Mouse (Mus musculus) urinary bladder, postnatal 10 days (tissue): ENCODE measurements around the gene Vmn2r120.
"Not testable (repeated sequence)": the region's sequence is repeated elsewhere in the genome, so short reads cannot be mapped to it uniquely, and the experiment has no call there.

Experiments used
- DNase-seq: peaks from one replicate; pipeline ENCODE4 v3.0.0; 2022; ENCODE audit warnings: low spot score

Vmn2r120 gene

DNA sequence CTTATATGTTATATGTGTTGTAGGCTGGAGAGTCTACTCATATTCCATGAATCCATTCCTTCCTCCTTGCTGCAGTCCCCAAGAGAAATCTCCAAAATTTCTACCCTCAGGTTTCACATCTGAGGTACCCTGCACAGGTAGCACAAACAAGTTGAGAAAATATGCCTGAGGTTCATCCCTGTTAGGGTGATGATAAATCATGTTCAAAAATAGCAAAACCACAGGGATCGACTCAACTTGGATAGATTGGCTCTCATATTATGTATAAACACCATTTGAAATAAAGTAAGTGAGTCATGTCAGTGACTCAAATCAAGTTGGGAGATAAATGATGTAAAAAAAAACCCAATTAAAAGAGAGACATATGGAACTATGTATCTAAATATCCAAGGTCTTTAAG lies at the start of gene Vmn2r120:
TSS of gene Vmn2r120 (minus strand) at position 101 of the 400 bp plus-strand sequence.
- DNase-seq, result no peak

DNA sequence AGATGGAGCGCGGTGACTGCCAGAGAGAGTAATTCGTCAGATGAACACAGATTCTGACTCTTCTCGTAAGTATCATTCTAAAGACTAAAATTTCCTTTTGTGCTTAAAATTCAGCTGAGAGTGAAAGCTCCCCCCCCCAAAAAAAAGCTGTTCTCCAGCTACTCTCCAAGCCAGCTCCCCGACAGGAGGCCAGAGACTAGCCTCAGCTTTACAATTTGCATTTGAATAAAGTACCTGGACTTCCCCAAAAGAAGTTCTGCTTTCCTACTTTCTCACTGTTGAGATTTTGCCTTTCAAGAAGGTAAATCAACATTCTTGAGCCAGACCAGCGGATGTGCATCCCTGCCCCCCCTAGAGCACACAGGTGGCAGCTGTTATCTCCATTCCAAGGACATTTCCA lies 42.0 kb upstream of the Vmn2r120 start:
- DNase-seq, result not testable (repeated sequence)

DNA sequence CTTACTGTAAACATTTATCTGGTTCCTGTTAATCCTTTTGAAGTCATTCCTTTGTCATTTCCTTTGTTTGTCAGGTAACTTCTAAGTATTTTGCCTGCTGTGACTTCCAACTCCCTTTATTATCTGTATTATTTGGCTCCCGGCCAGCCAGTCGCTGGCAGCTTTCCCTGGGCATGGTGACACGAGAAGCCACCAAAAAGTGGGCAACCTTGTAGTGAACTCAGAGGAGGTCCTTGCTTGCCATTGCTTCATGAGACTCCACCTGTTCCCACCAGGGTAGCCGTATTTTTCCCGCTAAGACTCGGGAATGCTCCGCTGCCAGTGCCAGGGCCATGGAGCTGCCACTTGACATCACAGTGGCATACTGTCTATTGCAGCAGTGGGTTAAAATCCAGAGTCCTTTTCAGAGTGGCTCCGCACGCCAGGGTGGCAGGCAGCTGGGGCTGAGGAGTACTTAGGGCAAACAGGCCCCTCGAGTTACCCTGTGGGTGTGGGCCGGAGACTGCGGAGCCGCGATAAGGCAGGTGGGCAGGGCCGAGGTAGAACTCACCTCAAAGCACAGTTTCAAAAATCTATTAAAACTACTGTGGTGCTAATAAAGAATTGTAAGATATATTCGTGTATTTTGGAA lies 28.9 kb upstream of the Vmn2r120 start:
- no peak for DNase-seq
